Mouse (Mus musculus) MEL (cell line): ENCODE results near the gene Mmp9. TPM values are rescaled to one million over a fixed set of nuclear protein-coding genes. Genes with fewer than 3 reads are reported as not detected.

ENCODE experiments used
- DNase-seq: peaks from one replicate; pipeline ENCODE4 v3.0.0; 2011; ENCODE audit warnings: low read depth, low spot score
- H3K27ac ChIP-seq: 2 replicates; pipeline ENCODE4 v1.5.1; 2012; ENCODE audit warnings: low read depth, mild to moderate bottlenecking, control low read depth, low read length, moderate library complexity; ENCODE audit not compliant: control insufficient read depth
- H3K27me3 ChIP-seq, 2 experiments: fragments of 150-350 bp in 1 of 2; sonication (generic) in 1 of 2; 2 replicates each; pipeline ENCODE4 v1.6.1; 2012; ENCODE audit warnings: low read length in 2 of 2, mild to moderate bottlenecking in 2 of 2, improper control_type of control experiment in 1 of 2, moderate library complexity in 1 of 2; ENCODE audit not compliant: insufficient read depth in 2 of 2, control insufficient read depth in 1 of 2
- H3K36me3 ChIP-seq, 2 experiments: 2 replicates each; pipeline ENCODE4 v1.6.1; 2012 to 2014; ENCODE audit warnings: low read length in 2 of 2, improper control_type of control experiment in 1 of 2, inconsistent platforms in 1 of 2, mild to moderate bottlenecking in 1 of 2; ENCODE audit not compliant: insufficient read depth in 2 of 2, control insufficient read depth in 1 of 2
- H3K4me1 ChIP-seq, 2 experiments: fragments of 150-350 bp in 1 of 2; sonication (generic) in 1 of 2; 2 replicates each; pipeline ENCODE4 v1.6.1; 2012; ENCODE audit warnings: low read length in 2 of 2, improper control_type of control experiment in 1 of 2, mild to moderate bottlenecking in 1 of 2; ENCODE audit not compliant: insufficient read depth in 2 of 2, control insufficient read depth in 1 of 2
- H3K4me3 ChIP-seq, 2 experiments: fragments of 150-350 bp in 1 of 2; sonication (generic) in 1 of 2; 2 replicates each; pipeline ENCODE4 v1.5.1; 2012; ENCODE audit warnings: low read depth in 2 of 2, low read length in 2 of 2, mild to moderate bottlenecking in 2 of 2, moderate library complexity in 2 of 2, control low read depth in 1 of 2, improper control_type of control experiment in 1 of 2; ENCODE audit not compliant: control insufficient read depth in 1 of 2, insufficient read depth in 1 of 2
- H3K79me2 ChIP-seq: 2 replicates; pipeline ENCODE4 v1.6.1; 2012; ENCODE audit warnings: mild to moderate bottlenecking, low read length, moderate library complexity; ENCODE audit not compliant: control insufficient read depth, poor library complexity, insufficient read depth
- H3K9ac ChIP-seq: 2 replicates; pipeline ENCODE4 v1.6.1; 2012; ENCODE audit warnings: low read depth, mild to moderate bottlenecking, control low read depth, low read length, moderate library complexity; ENCODE audit not compliant: control insufficient read depth, poor library complexity, severe bottlenecking
- H3K9me3 ChIP-seq: fragments of 150-350 bp; sonication (generic); replicated peaks from 2 replicates; pipeline ENCODE4 v1.6.1; 2012; ENCODE audit warnings: mild to moderate bottlenecking, low read length, improper control_type of control experiment, moderate library complexity; ENCODE audit not compliant: insufficient read depth
- BHLHE40 ChIP-seq: IDR thresholded peaks from 2 replicates; pipeline ENCODE4 v1.6.1; 2012; ENCODE audit warnings: low read depth, mild to moderate bottlenecking, inconsistent platforms, low read length, improper control_type of control experiment, borderline replicate concordance
- CHD2 ChIP-seq: IDR thresholded peaks from 2 replicates; pipeline ENCODE4 v1.6.1; 2011; ENCODE audit warnings: low read length, improper control_type of control experiment
- ELF1 ChIP-seq: IDR thresholded peaks from 2 replicates; pipeline ENCODE4 v1.6.1; 2014; ENCODE audit warnings: low read depth, mild to moderate bottlenecking, inconsistent platforms, low read length, improper control_type of control experiment, moderate library complexity
- ETS1 ChIP-seq: IDR thresholded peaks from 2 replicates; pipeline ENCODE4 v1.6.1; 2012; ENCODE audit warnings: low read depth, mild to moderate bottlenecking, inconsistent platforms, low read length, improper control_type of control experiment, moderate library complexity
- GATA1 ChIP-seq: IDR thresholded peaks from 2 replicates; pipeline ENCODE4 v1.6.1; 2011; ENCODE audit warnings: low read depth, low read length, improper control_type of control experiment
- HCFC1 ChIP-seq: IDR thresholded peaks from 2 replicates; pipeline ENCODE4 v1.6.1; 2012; ENCODE audit warnings: low read depth, mild to moderate bottlenecking, inconsistent platforms, low read length, improper control_type of control experiment, moderate library complexity
- JUND ChIP-seq: IDR thresholded peaks from 2 replicates; pipeline ENCODE4 v1.6.1; 2011; ENCODE audit warnings: low read depth, mild to moderate bottlenecking, improper control_type of control experiment, low read length
- KAT2A ChIP-seq: conservative IDR thresholded peaks from 2 replicates; pipeline ENCODE4 v1.6.1; 2012; ENCODE audit warnings: low read depth, low read length, improper control_type of control experiment, inconsistent platforms
- MAZ ChIP-seq: IDR thresholded peaks from 2 replicates; pipeline ENCODE4 v1.6.1; 2012; ENCODE audit warnings: low read depth, mild to moderate bottlenecking, inconsistent platforms, low read length, improper control_type of control experiment
- MEF2A ChIP-seq: IDR thresholded peaks from 2 replicates; pipeline ENCODE4 v1.6.1; 2014; ENCODE audit warnings: low read depth, mild to moderate bottlenecking, inconsistent platforms, low read length, improper control_type of control experiment; ENCODE audit not compliant: poor library complexity, insufficient replicate concordance, severe bottlenecking; ENCODE audit errors: extremely low read depth
- MYC ChIP-seq: IDR thresholded peaks from 2 replicates; pipeline ENCODE4 v1.6.1; 2011; ENCODE audit warnings: low read depth, mild to moderate bottlenecking, low read length, improper control_type of control experiment, moderate library complexity
- POLR2AphosphoS2 ChIP-seq: IDR thresholded peaks from 2 replicates; pipeline ENCODE4 v1.6.1; 2011; ENCODE audit warnings: low read length, improper control_type of control experiment
- RAD21 ChIP-seq: IDR thresholded peaks from 2 replicates; pipeline ENCODE4 v1.6.1; 2011; ENCODE audit warnings: mild to moderate bottlenecking, low read depth, low read length, improper control_type of control experiment
- RCOR1 ChIP-seq: IDR thresholded peaks from 2 replicates; pipeline ENCODE4 v1.6.1; 2012; ENCODE audit warnings: low read depth, mild to moderate bottlenecking, inconsistent platforms, low read length, improper control_type of control experiment
- SMC3 ChIP-seq: IDR thresholded peaks from 2 replicates; pipeline ENCODE4 v1.6.1; 2011; ENCODE audit warnings: low read depth, low read length, improper control_type of control experiment
- TAL1 ChIP-seq: IDR thresholded peaks from 2 replicates; pipeline ENCODE4 v1.6.1; 2012; ENCODE audit warnings: mild to moderate bottlenecking, inconsistent platforms, low read length, moderate library complexity, mixed read lengths
- TCF12 ChIP-seq: IDR thresholded peaks from 2 replicates; pipeline ENCODE4 v1.6.1; 2014; ENCODE audit warnings: low read depth, mild to moderate bottlenecking, inconsistent platforms, low read length, improper control_type of control experiment, moderate library complexity
- UBTF ChIP-seq: IDR thresholded peaks from 2 replicates; pipeline ENCODE4 v1.6.1; 2012; ENCODE audit warnings: low read depth, mild to moderate bottlenecking, inconsistent platforms, low read length, improper control_type of control experiment, moderate library complexity, borderline replicate concordance; ENCODE audit not compliant: insufficient read depth
- USF1 ChIP-seq: IDR thresholded peaks from 2 replicates; pipeline ENCODE4 v1.6.1; 2014; ENCODE audit warnings: low read depth, mild to moderate bottlenecking, inconsistent platforms, low read length, improper control_type of control experiment, moderate library complexity
- USF2 ChIP-seq, 2 experiments: IDR thresholded peaks; 2 replicates each; pipeline ENCODE4 v1.6.1; 2011 to 2012; ENCODE audit warnings: improper control_type of control experiment in 2 of 2, low read length in 2 of 2, borderline replicate concordance in 1 of 2, inconsistent platforms in 1 of 2, low read depth in 1 of 2, mild to moderate bottlenecking in 1 of 2; ENCODE audit not compliant: insufficient read depth in 1 of 2
- ZKSCAN1 ChIP-seq: IDR thresholded peaks from 2 replicates; pipeline ENCODE4 v1.6.1; 2012; ENCODE audit warnings: low read depth, mild to moderate bottlenecking, inconsistent platforms, low read length, improper control_type of control experiment, moderate library complexity
- ZMIZ1 ChIP-seq: IDR thresholded peaks from 2 replicates; pipeline ENCODE4 v1.6.1; 2012; ENCODE audit warnings: low read depth, mild to moderate bottlenecking, inconsistent platforms, low read length, improper control_type of control experiment, moderate library complexity
- polyA plus RNA-seq, 2 experiments: library from polyadenylated mRNA; stranded (reverse) in 1 of 2; unstranded in 1 of 2; fragments of >175 nt in 1 of 2; fragments of >200 nt in 1 of 2; gene quantifications; 2 replicates each; pipeline versions ENCODE4 v1.2.1 to v1.2.4; 2012; ENCODE audit warnings: low replicate concordance in 2 of 2, low read depth in 1 of 2; ENCODE audit not compliant: insufficient read length in 2 of 2, insufficient read depth in 1 of 2, missing spikeins in 1 of 2
- total RNA-seq: library from RNA; depleted of rRNA; stranded (reverse); fragments of 300-350 nt; gene quantifications from 2 replicates; pipeline ENCODE4 v1.2.3, GENCODE M21; 2012

The Mmp9 gene
- total and polyA plus RNA-seq, 3 experiments = 0.19 to 0.23 TPM; not detected in 1

GRCm38 (mm10) chr2:164921984-164922383 is 18.6 kb upstream of the Mmp9 start:
- no peaks in the 10 kb centered on the region for H3K9me3 ChIP-seq
- TF ChIP-seq UBTF = no peak
- no peak for TF ChIP-seq USF1
- TF ChIP-seq TCF12 = no peak
- TF ChIP-seq USF2 (IDR thresholded peaks at IDR 0.05; ENCODE audit: borderline replicate concordance in 1 of 2, insufficient read depth in 1 of 2, low read depth in 1 of 2, low read length in 2 of 2) = no peak
- TF ChIP-seq ZKSCAN1 = no peak
- no peak for TF ChIP-seq JUND
- no peaks in the 10 kb centered on the region for H3K79me2 ChIP-seq
- H3K27ac ChIP-seq = no peak overlapping the region
- no peaks in the 10 kb centered on the region for H3K27me3 ChIP-seq
- H3K9ac ChIP-seq = no peak overlapping the region
- no peak for DNase-seq
- H3K4me3 ChIP-seq = no peak overlapping the region
- H3K4me1 ChIP-seq = no peaks in the 10 kb centered on the region
- no peaks in the 10 kb centered on the region; a peak in 1 of 4 replicates for H3K36me3 ChIP-seq

GRCm38 (mm10) chr2:164923291-164923690 is 17.3 kb upstream of the Mmp9 start:
- H3K27me3 ChIP-seq = no peaks in the 10 kb centered on the region
- H3K9ac ChIP-seq = no peak overlapping the region
- no peaks in the 10 kb centered on the region for H3K9me3 ChIP-seq
- no peak for TF ChIP-seq ELF1
- no peak for TF ChIP-seq MEF2A
- TF ChIP-seq ETS1 = no peak
- no peak for TF ChIP-seq TAL1
- TF ChIP-seq POLR2AphosphoS2 = no peak
- TF ChIP-seq GATA1 = no peak
- TF ChIP-seq KAT2A = no peak
- TF ChIP-seq HCFC1 = no peak
- TF ChIP-seq CHD2 = no peak
- no peak for TF ChIP-seq JUND
- TF ChIP-seq UBTF = no peak
- no peak for TF ChIP-seq RCOR1
- TF ChIP-seq ZMIZ1 = no peak
- no peak for TF ChIP-seq BHLHE40
- TF ChIP-seq ZKSCAN1 = no peak
- TF ChIP-seq RAD21 = no peak
- no peak for TF ChIP-seq MAZ
- no peak for TF ChIP-seq SMC3
- TF ChIP-seq MYC = no peak
- H3K36me3 ChIP-seq = no peaks in the 10 kb centered on the region; a peak in 1 of 4 replicates
- H3K79me2 ChIP-seq = no peaks in the 10 kb centered on the region
- no peak for DNase-seq
- H3K4me1 ChIP-seq = no peaks in the 10 kb centered on the region
- H3K4me3 ChIP-seq = no peak overlapping the region
- no peak overlapping the region for H3K27ac ChIP-seq
